Comparison of ENCODE assay signal across 8 mouse cellular contexts in the genomic region with DNA sequence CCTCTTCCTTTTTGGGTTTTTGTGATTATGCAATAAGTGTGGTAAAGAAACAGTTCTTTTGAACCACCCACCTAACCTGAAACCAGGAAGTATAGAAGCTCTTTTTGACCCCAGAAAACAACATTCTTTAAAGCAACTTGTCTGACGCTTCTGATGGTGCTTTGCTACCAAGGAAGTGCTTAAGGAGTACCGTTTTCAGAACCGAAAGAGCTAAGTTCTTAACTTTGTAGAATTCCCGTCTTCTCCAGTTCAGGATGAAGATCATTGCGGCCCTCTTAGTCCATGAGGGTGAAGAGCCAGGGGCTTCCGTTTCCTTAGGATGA. TPM values are rescaled to one million over a fixed set of nuclear protein-coding genes. Genes with fewer than 3 reads are reported as not detected.
DNase-seq lines count a peak whose midpoint lies in the region; ATAC-seq and TF ChIP-seq lines count a peak whose summit lies in the region.

No protein-coding gene starts in this region.

- H3K27ac ChIP-seq in heart, adult 2 months: peak overlapping the region; percentile 85
- H3K27ac ChIP-seq in forebrain, embryonic 16.5 days (ENCODE audit: low read length): no peak overlapping the region

- H3K4me1 ChIP-seq in heart, adult 2 months (ENCODE audit: control insufficient read depth, insufficient read depth, low read length): peaks cover 8% of the 10 kb centered on the region
- H3K4me1 ChIP-seq in forebrain, embryonic 16.5 days (replicated peaks; ENCODE audit: control insufficient read depth, insufficient read depth, low read length): peaks cover 18% of the 10 kb centered on the region

- intact Hi-C loops in heart, adult 2 months (cut with DNase I): no loop called here
- intact Hi-C loops in heart, postnatal 25 days (cut with DNase I): no loop called here
- intact Hi-C loops in left cerebral cortex, postnatal 14 days (cut with DNase I): no loop called here

- no peak for TF ChIP-seq CTCF in heart, adult 2 months (IDR thresholded peaks at IDR 0.05)

- no peaks in the 10 kb centered on the region for H3K27me3 ChIP-seq in heart, adult 2 months (ENCODE audit: control insufficient read depth, insufficient read depth, low read length)
- H3K27me3 ChIP-seq in forebrain, embryonic 16.5 days (replicated peaks; ENCODE audit: control insufficient read depth, insufficient read depth, low read length): no peaks in the 10 kb centered on the region

- TF ChIP-seq EP300 in heart, adult 2 months (IDR thresholded peaks at IDR 0.05; ENCODE audit: insufficient read depth, low read depth, low read length): no peak

- H3K36me3 ChIP-seq in heart, adult 2 months (ENCODE audit: control insufficient read depth, insufficient read depth, low read length): peaks cover 21% of the 10 kb centered on the region
- 0 out of 2 replicates have a peak, but pooled peaks cover 2% of the 10 kb centered on the region for H3K36me3 ChIP-seq in forebrain, embryonic 16.5 days (ENCODE audit: control insufficient read depth, insufficient read depth)

- peak overlapping the region; percentile 8; the same call in 1 of the 2 replicates for H3K9ac ChIP-seq in heart, adult 2 months (ENCODE audit: low read depth, low read length)
- no peak overlapping the region for H3K9ac ChIP-seq in forebrain, embryonic 16.5 days (replicated peaks; ENCODE audit: low read depth, low read length)

- DNase-seq in heart, adult 2 months: no peak
- DNase-seq in heart, postnatal 25 days (ENCODE audit: low spot score): no peak
- peak; percentile 81 for DNase-seq in CD4-positive helper T cell, adult 2 months (ENCODE audit: low read depth, low spot score)
- peak; percentile 44 for DNase-seq in lung, postnatal 25 days (ENCODE audit: low spot score)
- DNase-seq in left cerebral cortex, postnatal 14 days (ENCODE audit: low spot score in 2 of 2): no peak
- DNase-seq in adrenal gland, adult 8-10 months: no peak

- no peaks in the 10 kb centered on the region for H3K9me3 ChIP-seq in forebrain, embryonic 16.5 days (ENCODE audit: control insufficient read depth, low read length)

- WGBS in heart, adult 2 months: 32% methylated on average over 6 of the region's 6 CpGs
- WGBS in forebrain, embryonic 16.5 days: 76% methylated on average over 6 of the region's 6 CpGs

- peak overlapping the region; percentile 89 for H3K4me2 ChIP-seq in forebrain, embryonic 16.5 days (ENCODE audit: low read length)

- no peak for ATAC-seq in forebrain, embryonic 16.5 days
- ATAC-seq in frontal cortex, adult (ENCODE audit: low TSS enrichment): no peak

- no peak for TF ChIP-seq POLR2A in heart, adult 2 months (IDR thresholded peaks at IDR 0.05; ENCODE audit: insufficient read depth, low read depth, low read length)

- H3K79me2 ChIP-seq in heart, adult 2 months (replicated peaks; ENCODE audit: control insufficient read depth, insufficient read depth, low read length): peaks cover 3% of the 10 kb centered on the region

- peak overlapping the region; percentile 81 for H3K4me3 ChIP-seq in heart, adult 2 months
- 0 out of 2 replicates have a peak overlapping the region, but pooled peaks have one; percentile 3 for H3K4me3 ChIP-seq in forebrain, embryonic 16.5 days (replicated peaks; ENCODE audit: low read length)

RNA-seq across cellular contexts. Expression of gene Clint1, which starts 1.1 kb away (rescaled TPM):
- 10 to 100 TPM; 42.0 to 45.7 TPM for total RNA-seq in heart, adult 2 months (2021)
- 29.5 and 41.1 TPM in 2 replicates for polyA plus RNA-seq in heart, adult 2 months (2012; rRNA removed)
- 10 to 100 TPM; 36.0 to 36.4 TPM for total RNA-seq in heart, postnatal 25 days (2021)
- 45.1 and 56.0 TPM in 2 replicates for polyA plus RNA-seq in forebrain, embryonic 16.5 days (2015; fragmentation: Nextera tagmentation; extraction: Ambion mirVana)
- total RNA-seq in left cerebral cortex, postnatal 14 days (2021): 10 to 100 TPM; 46.1 to 49.2 TPM
- total RNA-seq in adrenal gland, adult 8-10 months (2022): 10 to 100 TPM; 63.4 to 94.6 (median 74.8) TPM

Comparison
In these comparisons a context has a peak if more than half of its experiments do, and no peak if none do; other contexts are left out.
1. DNase-seq: peak in CD4-positive helper T cell, adult 2 months (single experiment) and lung, postnatal 25 days (single experiment); none in heart, adult 2 months (0 of 2), heart, postnatal 25 days (single experiment), left cerebral cortex, postnatal 14 days (0 of 2) and adrenal gland, adult 8-10 months (single experiment).